Mouse (Mus musculus) right cerebral cortex, postnatal 10 days (tissue): ENCODE measurements around the gene Prdx5.

ENCODE experiments used
- DNase-seq, 2 experiments: peaks; one replicate each; pipeline ENCODE4 v3.0.0; 2021; ENCODE audit warnings: low spot score in 2 of 2

Prdx5 gene

DNA sequence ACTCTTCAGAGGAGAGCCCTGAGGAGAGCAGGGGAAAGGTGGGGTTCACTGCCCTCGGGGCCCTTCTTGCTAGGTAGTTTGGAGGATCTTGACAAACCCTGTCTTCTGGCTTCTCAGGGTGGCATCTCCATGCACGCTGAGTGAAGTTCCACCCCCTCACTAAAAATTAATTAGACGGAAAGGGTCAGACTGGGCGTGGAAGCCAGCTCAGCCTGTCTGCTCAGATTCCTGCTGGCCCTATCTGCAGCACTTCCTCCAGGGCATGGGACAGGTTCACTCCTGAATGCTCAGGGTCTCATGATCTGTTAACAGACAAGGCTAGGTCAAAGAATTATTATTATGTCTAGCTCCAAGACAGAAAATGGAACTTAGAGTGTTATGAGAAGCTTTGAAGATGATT is 17.4 kb downstream of the Prdx5 start:
- no peak for DNase-seq

DNA sequence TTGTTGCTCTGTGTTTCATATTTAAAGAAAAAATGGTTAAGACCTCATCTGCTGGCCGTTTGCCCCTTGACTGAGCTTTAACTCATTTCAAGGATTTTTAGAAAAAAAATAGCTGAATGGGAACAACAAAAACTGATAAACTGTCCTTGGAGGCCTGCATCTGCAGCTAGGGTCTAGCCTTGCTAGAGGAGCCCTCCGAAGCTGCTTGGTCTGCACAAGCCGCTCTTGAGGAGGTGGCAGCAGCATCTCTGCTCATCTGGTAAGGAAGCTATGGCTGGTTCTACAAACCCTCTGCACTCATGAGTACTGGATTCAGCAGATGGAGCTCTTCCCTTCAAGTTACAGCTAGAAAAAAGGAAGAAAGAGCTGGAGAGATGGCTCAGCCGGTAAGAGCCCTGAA is 31.9 kb downstream of the Prdx5 start:
- DNase-seq: no peak

DNA sequence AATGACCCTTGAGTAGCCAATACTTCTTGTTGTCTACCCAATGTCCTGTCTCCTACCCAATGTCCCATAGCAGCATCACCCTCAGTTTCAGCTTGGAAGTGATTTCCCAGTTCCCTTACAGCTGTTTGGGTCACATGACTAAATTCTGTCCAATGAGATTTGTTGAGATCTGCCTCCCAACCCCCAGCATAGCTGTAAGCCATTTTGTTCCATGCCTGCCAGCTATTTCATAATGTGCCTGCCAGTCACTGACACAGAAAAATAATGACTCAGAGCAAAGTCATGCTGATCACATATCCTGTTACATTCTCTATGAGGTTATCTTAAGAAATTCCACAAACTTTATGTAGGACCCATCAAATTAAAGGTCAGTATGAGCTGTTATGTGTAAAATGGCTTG is 33.1 kb downstream of the Prdx5 start:
- DNase-seq: no peak

DNA sequence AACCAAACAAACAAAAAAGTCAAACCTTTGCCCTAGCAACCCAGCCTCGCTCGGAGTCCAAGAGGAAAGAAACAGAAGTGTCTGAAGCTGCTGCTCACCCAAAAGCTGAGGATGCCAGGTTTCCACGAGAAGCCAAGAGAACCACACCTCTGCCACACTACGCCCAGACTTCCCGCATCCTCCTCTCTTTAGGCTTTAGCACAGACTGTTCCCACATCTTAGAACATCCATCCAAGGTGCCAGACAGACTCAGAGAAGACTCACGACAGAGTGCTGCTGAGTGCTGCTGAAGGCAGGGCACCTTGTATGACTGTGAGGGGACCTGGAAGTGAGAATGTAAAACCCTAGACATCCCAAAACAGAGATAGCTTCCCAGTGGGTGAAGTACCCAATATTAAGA is 34.1 kb downstream of the Prdx5 start:
- DNase-seq: no peak

DNA sequence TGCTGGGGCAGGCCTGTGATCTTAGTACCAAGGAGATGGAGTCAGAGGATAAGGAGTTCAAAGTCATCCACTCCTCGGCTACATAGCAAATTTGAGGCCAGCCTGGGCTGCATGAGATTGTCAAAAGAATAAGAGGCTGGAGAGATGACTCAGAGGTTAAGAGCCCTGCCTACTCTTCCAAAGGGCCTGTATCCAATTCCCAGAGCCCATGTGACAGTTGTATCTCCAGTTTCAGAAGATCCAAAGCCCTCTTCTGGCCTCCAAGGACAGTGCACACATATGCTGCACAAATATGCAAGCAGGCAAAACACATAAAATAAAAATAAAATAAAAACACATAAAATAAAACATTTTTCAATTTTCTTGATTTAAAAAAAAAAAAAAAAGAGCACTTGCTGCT is 35.6 kb downstream of the Prdx5 start:
- no peak for DNase-seq

DNA sequence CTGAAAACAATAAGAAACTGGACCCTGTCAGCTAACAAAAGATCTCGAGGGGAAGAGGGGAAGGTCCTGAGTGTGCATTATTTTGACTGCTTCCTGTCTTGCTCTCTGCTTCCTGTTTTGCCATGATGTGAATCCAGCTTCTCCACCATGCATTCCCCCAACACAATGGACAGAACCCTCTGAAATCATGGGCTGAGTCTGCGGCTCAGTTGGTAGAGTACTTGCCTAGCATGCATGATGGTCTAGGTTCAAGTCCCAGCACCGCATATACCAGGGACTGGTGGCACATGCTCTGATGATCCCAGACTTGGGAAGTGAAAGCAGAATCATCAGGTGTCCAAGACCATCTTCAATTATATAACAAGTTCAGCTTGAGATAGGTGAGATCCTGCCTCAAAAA is 37.2 kb downstream of the Prdx5 start:
- DNase-seq: no peak

DNA sequence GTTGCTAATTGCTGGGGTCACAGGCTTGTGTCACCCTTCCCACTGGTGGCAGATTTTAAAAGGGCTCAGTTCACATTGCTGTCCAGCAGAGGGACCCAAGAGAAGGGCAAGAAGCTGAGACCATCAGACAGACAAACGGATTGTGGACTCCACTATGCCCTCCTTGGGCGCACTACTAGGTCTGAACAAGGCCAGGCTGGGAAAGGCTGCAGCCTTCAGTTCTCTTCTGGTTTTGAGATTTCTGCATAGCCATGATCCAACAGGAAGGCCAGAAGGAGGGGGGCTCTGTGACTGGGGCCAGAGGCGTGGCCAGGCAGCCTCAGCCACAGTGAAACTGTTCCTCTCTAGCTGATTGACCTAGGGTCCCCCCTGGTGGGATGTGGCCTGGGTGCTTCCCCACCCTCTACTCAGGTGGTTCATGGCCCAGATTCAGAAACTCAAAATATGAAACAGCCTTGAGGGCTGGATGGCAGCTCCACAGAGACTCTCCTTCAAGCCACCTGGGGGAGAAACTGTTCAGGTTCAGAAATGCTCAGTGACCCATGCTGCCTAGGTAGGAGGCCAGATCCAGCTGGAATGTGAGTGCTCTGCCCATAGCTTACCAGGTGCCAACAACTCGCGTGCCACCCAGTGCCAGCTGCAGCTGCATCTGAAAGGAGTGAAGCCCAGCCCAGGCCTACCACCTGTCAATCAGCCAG is 38.2 kb downstream of the Prdx5 start:
- DNase-seq: no peak

DNA sequence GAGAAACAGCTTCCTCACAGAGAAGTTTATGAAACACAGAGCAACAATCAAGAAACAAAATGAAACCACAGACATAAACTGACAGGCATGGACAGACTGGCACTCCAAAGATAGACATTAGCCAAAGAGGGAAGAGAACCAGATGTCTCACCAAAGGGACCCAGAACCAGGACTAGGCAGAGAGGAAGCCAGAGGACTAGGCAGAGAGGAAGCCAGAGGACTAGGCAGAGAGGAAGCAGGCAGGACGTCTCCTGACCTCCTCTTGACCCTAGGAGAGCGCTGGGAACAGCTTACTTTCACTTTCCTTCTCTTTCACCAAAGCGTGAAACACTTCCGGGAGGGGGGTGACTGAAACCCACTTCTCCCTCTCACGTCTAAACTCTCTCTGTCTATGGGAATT is 40.6 kb downstream of the Prdx5 start:
- peak in 1 of 2 experiments; percentile 53 for DNase-seq

DNA sequence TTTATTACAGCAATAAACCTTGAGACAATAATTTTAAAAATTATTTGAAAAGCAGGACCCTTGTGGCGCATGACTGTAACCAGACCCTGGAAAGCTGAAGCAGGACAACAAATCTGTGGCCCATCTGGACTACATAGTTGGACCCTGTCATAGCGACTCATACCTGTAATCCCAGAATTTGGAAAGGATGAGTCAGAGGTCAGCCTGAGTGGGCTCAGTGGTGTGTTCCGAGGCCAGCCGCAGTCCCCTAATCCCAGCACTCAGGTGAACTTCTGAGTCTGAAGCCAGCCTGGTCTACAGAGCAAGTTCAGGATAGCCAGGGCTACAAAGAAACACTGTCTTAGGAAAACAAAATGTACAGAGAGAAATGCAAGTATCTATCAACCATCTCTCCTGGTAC is 48.5 kb downstream of the Prdx5 start:
- DNase-seq: no peak

DNA sequence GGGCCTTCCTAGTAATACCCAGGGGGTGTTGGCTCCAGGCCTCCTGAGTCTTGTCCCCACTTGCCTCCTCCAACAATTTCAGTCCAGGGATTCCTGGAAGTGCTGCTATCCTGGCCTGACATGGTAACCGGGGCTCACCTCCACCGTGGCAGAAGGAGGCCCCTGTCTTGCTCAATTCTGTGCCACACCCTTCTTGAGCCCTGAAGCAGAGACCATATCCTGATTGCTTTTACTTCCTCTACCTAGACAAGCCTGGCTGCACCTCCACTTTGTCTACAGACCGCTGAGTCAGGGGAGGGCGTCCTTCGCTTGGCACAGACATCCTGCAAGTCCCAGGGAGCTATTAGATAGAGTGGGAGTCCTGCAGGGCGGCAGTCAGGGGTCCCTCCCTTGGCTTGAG is 49.2 kb downstream of the Prdx5 start:
- no peak for DNase-seq

DNA sequence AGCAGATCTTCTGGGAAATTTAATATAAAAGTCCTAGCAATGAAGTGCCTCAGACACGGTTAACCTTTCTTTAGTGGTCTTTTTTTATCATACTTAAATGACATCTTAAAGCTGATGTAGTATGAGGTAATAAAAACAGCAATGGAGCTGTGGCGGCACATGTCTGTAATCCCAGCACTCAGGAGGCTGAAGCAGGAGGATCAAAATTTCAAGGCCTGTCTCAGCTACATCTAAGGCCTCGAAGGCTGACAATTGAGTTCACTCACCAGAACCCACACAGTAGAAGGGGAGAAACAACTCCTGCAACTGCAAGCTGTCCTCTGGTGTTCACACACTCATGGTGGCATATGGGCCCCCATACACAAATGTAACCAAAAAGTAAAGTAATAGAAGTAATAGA is 49.9 kb downstream of the Prdx5 start:
- DNase-seq: no peak

DNA sequence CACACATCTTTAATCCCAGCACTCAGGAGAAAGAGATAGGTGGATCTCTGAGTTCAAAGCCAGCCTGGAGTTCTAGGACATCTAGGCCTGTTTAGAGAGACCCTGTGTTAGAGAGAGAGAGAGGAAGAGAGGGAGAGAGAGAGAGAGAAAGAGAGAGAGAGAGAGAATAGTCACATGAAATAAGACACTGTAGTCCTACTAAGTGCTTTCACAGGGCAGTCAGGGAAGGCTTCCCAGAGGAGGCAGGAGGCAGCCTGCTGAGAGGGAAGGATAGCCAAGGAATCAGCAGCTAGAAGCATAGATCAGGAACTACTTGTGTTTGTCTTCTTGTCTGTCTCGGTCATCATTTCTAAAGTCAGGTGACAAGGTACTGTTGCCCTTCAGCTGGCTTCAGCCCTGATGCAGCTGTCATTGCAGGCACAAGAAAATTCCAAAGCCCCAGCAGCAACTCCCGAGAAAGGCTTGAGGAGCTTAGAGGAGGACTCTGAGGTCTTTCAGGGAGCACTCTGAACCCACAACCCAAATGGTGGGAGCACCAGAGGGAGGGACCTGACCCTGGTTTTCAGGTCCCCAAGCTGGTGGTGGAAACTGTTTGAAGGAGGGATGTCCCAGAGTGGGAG is 50.8 kb downstream of the Prdx5 start:
- no peak for DNase-seq

DNA sequence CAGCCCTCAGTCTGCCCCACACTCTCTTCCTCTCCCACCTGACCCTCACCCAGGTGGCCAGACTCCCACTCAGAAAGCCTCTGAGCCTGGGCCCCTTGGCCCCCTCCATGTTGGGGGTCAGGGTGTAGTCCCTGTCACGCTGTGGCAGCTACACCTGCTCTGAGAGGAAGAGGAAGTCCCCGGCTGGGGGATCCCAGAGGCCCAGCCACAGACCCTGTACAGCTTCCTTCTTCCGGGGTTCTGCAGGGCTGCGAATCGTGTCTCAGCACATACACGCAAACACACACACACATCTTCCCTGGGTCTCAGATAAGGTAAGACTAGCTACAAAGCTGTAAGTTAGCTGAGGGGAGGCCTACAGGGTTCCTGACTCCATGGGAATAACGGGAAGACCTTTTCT is 51.9 kb downstream of the Prdx5 start, which contains the start of gene Ccdc88b:
TSS of gene Ccdc88b (minus strand) at position 181 of the 400 bp plus-strand sequence.
- peak in 1 of 2 experiments; percentile 39 for DNase-seq

DNA sequence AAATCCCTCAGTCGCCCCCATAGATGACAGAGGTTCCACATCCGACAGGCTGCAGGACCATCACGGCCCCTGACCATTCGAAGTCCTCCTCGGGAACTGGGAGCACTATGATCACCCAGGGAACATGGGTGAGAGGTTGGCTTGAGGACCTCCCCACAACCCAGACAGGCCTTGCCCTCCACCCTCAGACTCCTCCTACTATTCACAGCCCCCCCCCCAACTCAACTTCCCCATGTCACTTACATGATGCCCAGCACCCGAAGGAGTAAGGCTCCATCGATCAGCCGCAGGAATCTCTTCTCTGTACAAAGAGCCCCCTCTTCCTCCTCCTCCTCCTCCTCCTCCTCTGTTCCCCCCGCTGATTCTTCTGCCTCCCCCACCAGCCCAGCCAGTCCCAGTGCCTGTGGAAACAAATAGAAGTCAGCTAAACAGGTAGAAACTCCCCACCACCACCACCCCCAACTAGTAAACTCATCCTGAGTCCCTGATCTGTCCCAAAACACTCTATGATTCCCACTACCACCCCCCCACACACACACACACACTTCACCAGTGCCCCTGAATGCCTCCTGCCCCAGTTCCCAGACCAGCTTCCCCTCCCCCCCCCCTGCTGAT is 52.4 kb downstream of the Prdx5 start:
- DNase-seq: peak in 1 of 2 experiments; percentile 28

DNA sequence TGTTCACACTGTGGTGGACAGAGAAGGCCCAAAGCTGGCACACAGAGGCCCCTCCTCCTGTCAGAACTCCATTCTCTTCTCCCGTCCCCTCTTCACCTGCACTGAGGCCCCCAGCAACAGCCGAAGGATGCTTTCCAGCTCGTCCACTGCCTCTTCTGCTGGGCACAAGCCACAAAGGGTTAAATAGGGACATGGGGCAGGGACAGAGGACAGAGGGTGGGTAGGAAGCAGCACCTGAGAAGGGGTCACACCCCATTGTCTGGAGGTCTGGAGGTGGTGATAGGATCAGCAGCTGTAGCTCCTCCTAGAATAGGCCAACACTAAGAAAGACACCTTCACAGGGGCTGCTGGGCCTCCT is 52.9 kb downstream of the Prdx5 start:
- DNase-seq: no peak
